Mouse (Mus musculus): ENCODE results near the gene Phactr1. TPM values are rescaled to one million over a fixed set of nuclear protein-coding genes. Genes with fewer than 3 reads are reported as not detected.

The Phactr1 gene
- polyA plus RNA-seq, 1 experiment from 2014 or later, result 14.5 TPM

GRCm38 (mm10) chr13:42989481-42989880, 309.1 kb downstream of the Phactr1 start:
- Histone ChIP-seq H3K27ac (replicated peaks; ENCODE audit: low read depth, low read length) (no peak overlapping the region), H3K27me3 (replicated peaks; ENCODE audit: control insufficient read depth, insufficient read depth, low read length) (no peaks in the 10 kb centered on the region)

GRCm38 (mm10) chr13:42990051-42990450, 309.6 kb downstream of the Phactr1 start:
- no peak overlapping the region for H3K27ac ChIP-seq (replicated peaks; ENCODE audit: low read depth, low read length)
- H3K9ac ChIP-seq (ENCODE audit: low read depth, low read length), result no peak overlapping the region
- ATAC-seq (ENCODE audit: low read depth) (no peak), DNase-seq (ENCODE audit: low spot score) (no peak)
- H3K27me3 ChIP-seq (replicated peaks; ENCODE audit: control insufficient read depth, insufficient read depth, low read length), result no peaks in the 10 kb centered on the region
- H3K36me3 ChIP-seq (ENCODE audit: control insufficient read depth, insufficient read depth, low read length), result no peaks in the 10 kb centered on the region
- no peak overlapping the region for H3K4me3 ChIP-seq (ENCODE audit: low read depth, low read length)
- H3K9me3 ChIP-seq (ENCODE audit: control insufficient read depth, low read length), result peaks cover 10% of the 10 kb centered on the region; the same call in 1 of the 2 replicates
- H3K4me2 ChIP-seq (ENCODE audit: low read depth, low read length), result no peak overlapping the region
- H3K4me1 ChIP-seq (ENCODE audit: control insufficient read depth, insufficient read depth, low read length), result peaks cover 3% of the 10 kb centered on the region; the same call in 1 of the 2 replicates
- WGBS, result 80% methylated on average over 3 of the region's 3 CpGs

More at GRCm38 (mm10) chr13:42989481-42989880, 309.1 kb downstream of the Phactr1 start:
- H3K9ac ChIP-seq (ENCODE audit: low read depth, low read length), result no peak overlapping the region
- no peak for DNase-seq (ENCODE audit: low spot score)
- no peak overlapping the region for H3K4me3 ChIP-seq (ENCODE audit: low read depth, low read length)
- H3K9me3 ChIP-seq (ENCODE audit: control insufficient read depth, low read length), result peaks cover 10% of the 10 kb centered on the region; the same call in 1 of the 2 replicates
- H3K4me1 ChIP-seq (ENCODE audit: control insufficient read depth, insufficient read depth, low read length), result peaks cover 3% of the 10 kb centered on the region; the same call in 1 of the 2 replicates
- no peaks in the 10 kb centered on the region for H3K36me3 ChIP-seq (ENCODE audit: control insufficient read depth, insufficient read depth, low read length)
- no peak for ATAC-seq (ENCODE audit: low read depth)
- no peak overlapping the region for H3K4me2 ChIP-seq (ENCODE audit: low read depth, low read length)
- WGBS, result 90% methylated on average over 5 of the region's 5 CpGs

GRCm38 (mm10) chr13:42990493-42991111, 310.2 kb downstream of the Phactr1 start:
- H3K4me2 ChIP-seq (ENCODE audit: low read depth, low read length), result no peak overlapping the region
- no peaks in the 10 kb centered on the region for H3K27me3 ChIP-seq (replicated peaks; ENCODE audit: control insufficient read depth, insufficient read depth, low read length)
- DNase-seq (ENCODE audit: low spot score) (no peak), ATAC-seq (ENCODE audit: low read depth) (no peak)
- no peak overlapping the region for H3K4me3 ChIP-seq (ENCODE audit: low read depth, low read length)
- peaks cover 10% of the 10 kb centered on the region; the same call in 1 of the 2 replicates for H3K9me3 ChIP-seq (ENCODE audit: control insufficient read depth, low read length)
- H3K4me1 ChIP-seq (ENCODE audit: control insufficient read depth, insufficient read depth, low read length), result peaks cover 3% of the 10 kb centered on the region; the same call in 1 of the 2 replicates
- no peak overlapping the region for H3K27ac ChIP-seq (replicated peaks; ENCODE audit: low read depth, low read length)
- WGBS, result 77% methylated on average over 2 of the region's 2 CpGs
- no peak overlapping the region for H3K9ac ChIP-seq (ENCODE audit: low read depth, low read length)
- no peaks in the 10 kb centered on the region for H3K36me3 ChIP-seq (ENCODE audit: control insufficient read depth, insufficient read depth, low read length)

GRCm38 (mm10) chr13:42991164-42991563, 310.7 kb downstream of the Phactr1 start:
- no peaks in the 10 kb centered on the region for H3K36me3 ChIP-seq (ENCODE audit: control insufficient read depth, insufficient read depth, low read length)
- ATAC-seq (ENCODE audit: low read depth), result no peak
- no peak overlapping the region for H3K27ac ChIP-seq (replicated peaks; ENCODE audit: low read depth, low read length)
- no peak overlapping the region for H3K9ac ChIP-seq (ENCODE audit: low read depth, low read length)
- DNase-seq (ENCODE audit: low spot score), result no peak
- 78% methylated on average over 3 of the region's 3 CpGs for WGBS
- H3K4me1 ChIP-seq (ENCODE audit: control insufficient read depth, insufficient read depth, low read length), result peaks cover 3% of the 10 kb centered on the region; the same call in 1 of the 2 replicates
- no peak overlapping the region for H3K4me3 ChIP-seq (ENCODE audit: low read depth, low read length)
- H3K27me3 ChIP-seq (replicated peaks; ENCODE audit: control insufficient read depth, insufficient read depth, low read length), result no peaks in the 10 kb centered on the region
- no peak overlapping the region for H3K4me2 ChIP-seq (ENCODE audit: low read depth, low read length)
- peaks cover 10% of the 10 kb centered on the region; the same call in 1 of the 2 replicates for H3K9me3 ChIP-seq (ENCODE audit: control insufficient read depth, low read length)

- Histone ChIP-seq H3K36me3 (ENCODE audit: control insufficient read depth, insufficient read depth, low read length) (no peaks in the 10 kb centered on the region), H3K4me3 (ENCODE audit: low read depth, low read length) (no peak overlapping the region), H3K9me3 (ENCODE audit: control insufficient read depth, low read length) (peaks cover 10% of the 10 kb centered on the region; the same call in 1 of the 2 replicates), H3K4me1 (ENCODE audit: control insufficient read depth, insufficient read depth, low read length) (peaks cover 3% of the 10 kb centered on the region; the same call in 1 of the 2 replicates), H3K27ac (replicated peaks; ENCODE audit: low read depth, low read length) (no peak overlapping the region), H3K4me2 (ENCODE audit: low read depth, low read length) (no peak overlapping the region), H3K9ac (ENCODE audit: low read depth, low read length) (no peak overlapping the region), H3K27me3 (replicated peaks; ENCODE audit: control insufficient read depth, insufficient read depth, low read length) (no peaks in the 10 kb centered on the region)
- ATAC-seq (ENCODE audit: low read depth), result no peak; the same call in 1 of the 2 replicates
- DNase-seq (ENCODE audit: low spot score), result peak; percentile 66
- 50% methylated on average over 4 of the region's 4 CpGs for WGBS
Observed at GRCm38 (mm10) chr13:42992306-42992705, 311.9 kb downstream of the Phactr1 start.

GRCm38 (mm10) chr13:42994276-42994675, 313.9 kb downstream of the Phactr1 start:
- no peaks in the 10 kb centered on the region for H3K36me3 ChIP-seq (ENCODE audit: control insufficient read depth, insufficient read depth, low read length)
- ATAC-seq (ENCODE audit: low read depth), result no peak
- H3K9ac ChIP-seq (ENCODE audit: low read depth, low read length), result no peak overlapping the region
- no peak overlapping the region for H3K4me3 ChIP-seq (ENCODE audit: low read depth, low read length)
- no peaks in the 10 kb centered on the region for H3K4me1 ChIP-seq (ENCODE audit: control insufficient read depth, insufficient read depth, low read length)
- H3K9me3 ChIP-seq (ENCODE audit: control insufficient read depth, low read length), result peaks cover 10% of the 10 kb centered on the region; the same call in 1 of the 2 replicates
- H3K4me2 ChIP-seq (ENCODE audit: low read depth, low read length), result no peak overlapping the region
- no peak for DNase-seq (ENCODE audit: low spot score)
- no peaks in the 10 kb centered on the region for H3K27me3 ChIP-seq (replicated peaks; ENCODE audit: control insufficient read depth, insufficient read depth, low read length)
- no peak overlapping the region for H3K27ac ChIP-seq (replicated peaks; ENCODE audit: low read depth, low read length)
- WGBS, result 91% methylated on average over 3 of the region's 3 CpGs

GRCm38 (mm10) chr13:42996188-42996587, 315.8 kb downstream of the Phactr1 start:
- Histone ChIP-seq H3K4me1 (ENCODE audit: control insufficient read depth, insufficient read depth, low read length) (no peaks in the 10 kb centered on the region), H3K4me2 (ENCODE audit: low read depth, low read length) (no peak overlapping the region), H3K36me3 (ENCODE audit: control insufficient read depth, insufficient read depth, low read length) (no peaks in the 10 kb centered on the region), H3K9ac (ENCODE audit: low read depth, low read length) (no peak overlapping the region), H3K4me3 (ENCODE audit: low read depth, low read length) (no peak overlapping the region), H3K27ac (replicated peaks; ENCODE audit: low read depth, low read length) (no peak overlapping the region), H3K9me3 (ENCODE audit: control insufficient read depth, low read length) (peaks cover 12% of the 10 kb centered on the region; the same call in 1 of the 2 replicates), H3K27me3 (replicated peaks; ENCODE audit: control insufficient read depth, insufficient read depth, low read length) (no peaks in the 10 kb centered on the region)
- ATAC-seq (ENCODE audit: low read depth) (no peak), DNase-seq (ENCODE audit: low spot score) (no peak)
- 67% methylated on average over 4 of the region's 4 CpGs for WGBS

GRCm38 (mm10) chr13:42999287-42999686, 318.9 kb downstream of the Phactr1 start:
- no peak for ATAC-seq (ENCODE audit: low read depth)
- Histone ChIP-seq H3K4me3 (ENCODE audit: low read depth, low read length) (no peak overlapping the region), H3K9me3 (ENCODE audit: control insufficient read depth, low read length) (0 out of 2 replicates have a peak, but pooled peaks cover 2% of the 10 kb centered on the region), H3K9ac (ENCODE audit: low read depth, low read length) (no peak overlapping the region), H3K27ac (replicated peaks; ENCODE audit: low read depth, low read length) (no peak overlapping the region), H3K4me1 (ENCODE audit: control insufficient read depth, insufficient read depth, low read length) (no peaks in the 10 kb centered on the region), H3K4me2 (ENCODE audit: low read depth, low read length) (no peak overlapping the region), H3K27me3 (replicated peaks; ENCODE audit: control insufficient read depth, insufficient read depth, low read length) (no peaks in the 10 kb centered on the region), H3K36me3 (ENCODE audit: control insufficient read depth, insufficient read depth, low read length) (no peaks in the 10 kb centered on the region)
- DNase-seq (ENCODE audit: low spot score), result no peak
- WGBS, result 70% methylated on average over 3 of the region's 3 CpGs

GRCm38 (mm10) chr13:43005131-43005579, 324.7 kb downstream of the Phactr1 start:
- Histone ChIP-seq H3K27ac (replicated peaks; ENCODE audit: low read depth, low read length) (no peak overlapping the region), H3K27me3 (replicated peaks; ENCODE audit: control insufficient read depth, insufficient read depth, low read length) (no peaks in the 10 kb centered on the region), H3K4me1 (ENCODE audit: control insufficient read depth, insufficient read depth, low read length) (no peaks in the 10 kb centered on the region), H3K9ac (ENCODE audit: low read depth, low read length) (no peak overlapping the region), H3K4me3 (ENCODE audit: low read depth, low read length) (no peak overlapping the region), H3K4me2 (ENCODE audit: low read depth, low read length) (no peak overlapping the region), H3K9me3 (ENCODE audit: control insufficient read depth, low read length) (no peaks in the 10 kb centered on the region), H3K36me3 (ENCODE audit: control insufficient read depth, insufficient read depth, low read length) (no peaks in the 10 kb centered on the region)
- ATAC-seq (ENCODE audit: low read depth), result no peak
- DNase-seq (ENCODE audit: low spot score), result peak; percentile 51
- 11% methylated on average over 3 of the region's 3 CpGs for WGBS
